Mouse (Mus musculus) liver, adult 2 months (tissue): Measurements from ENCODE around the gene Sec61a1. TPM values are rescaled to one million over a fixed set of nuclear protein-coding genes. Genes with fewer than 3 reads are reported as not detected.

Experiments
- DNase-seq: peaks from one replicate; pipeline ENCODE4 v3.0.0-alpha.2; 2011; ENCODE audit warnings: low read depth, low spot score; ENCODE audit errors: extremely low read depth
- H3K27ac ChIP-seq: fragments of 200-500 bp; replicated peaks from 2 replicates; pipeline ENCODE4 v1.5.1; 2012; ENCODE audit warnings: low read depth, mild to moderate bottlenecking, control low read depth, inconsistent platforms, low read length; ENCODE audit not compliant: insufficient read depth
- H3K27me3 ChIP-seq: fragments of 200-500 bp; 2 replicates; pipeline ENCODE4 v1.6.1; 2012; ENCODE audit warnings: mild to moderate bottlenecking, moderate library complexity, low read length, inconsistent platforms; ENCODE audit not compliant: control insufficient read depth, insufficient read depth
- H3K36me3 ChIP-seq: fragments of 200-500 bp; 2 replicates; pipeline ENCODE4 v1.6.1; 2012; ENCODE audit warnings: low read length, inconsistent platforms; ENCODE audit not compliant: control insufficient read depth, insufficient read depth
- H3K4me1 ChIP-seq: fragments of 200-500 bp; 2 replicates; pipeline ENCODE4 v1.6.1; 2011; ENCODE audit warnings: low read length; ENCODE audit not compliant: control insufficient read depth, insufficient read depth
- H3K4me3 ChIP-seq: fragments of 200-500 bp; 2 replicates; pipeline ENCODE4 v1.5.1; 2011; ENCODE audit warnings: low read depth, mild to moderate bottlenecking, control low read depth, low read length, moderate library complexity; ENCODE audit not compliant: insufficient read depth
- H3K79me2 ChIP-seq: fragments of 200-500 bp; 2 replicates; pipeline ENCODE4 v1.6.1; 2012; ENCODE audit warnings: inconsistent platforms, mild to moderate bottlenecking, low read length, moderate library complexity; ENCODE audit not compliant: control insufficient read depth, insufficient read depth
- H3K9ac ChIP-seq: fragments of 200-500 bp; 2 replicates; pipeline ENCODE4 v1.6.1; 2012; ENCODE audit warnings: low read depth, mild to moderate bottlenecking, control low read depth, inconsistent platforms, low read length
- CTCF ChIP-seq: fragments of 200-500 bp; IDR thresholded peaks from 2 replicates; pipeline ENCODE4 v1.5.1; 2011; ENCODE audit warnings: low read depth, low read length, control low read depth
- POLR2A ChIP-seq: fragments of 200-500 bp; IDR thresholded peaks from 2 replicates; pipeline ENCODE4 v1.6.1; 2011; ENCODE audit warnings: low read length, control low read depth; ENCODE audit not compliant: insufficient read depth; ENCODE audit errors: extremely low read depth
- WGBS: fragments of 180-500 bp; shearing (Covaris S2); methylation state at CpG from one replicate; pipeline ENCODE4 v1.1.7; 2018; 5-methylcytosine and 5-hydroxymethylcytosine counted together
- polyA plus RNA-seq: library from polyadenylated mRNA; depleted of rRNA; stranded (reverse); fragments of >200 nt; gene quantifications from 2 replicates; pipeline ENCODE4 v1.2.3, GENCODE M21; 2012; rRNA removed
- total RNA-seq: library from RNA; depleted of rRNA; stranded (reverse); fragments of >200 nt; gene quantifications from 2 replicates; pipeline ENCODE4 v1.2.3, GENCODE M21; 2014; rRNA removed

Sec61a1 gene
- total and polyA plus RNA-seq, 2 experiments: 145 to 340 TPM

- H3K36me3 ChIP-seq: peaks cover 2% of the 10 kb centered on the region; the same call in 1 of the 2 replicates
- H3K4me1 ChIP-seq: peaks cover 2% of the 10 kb centered on the region
- 0 out of 2 replicates have a peak, but pooled peaks have one; percentile 13 for TF ChIP-seq POLR2A
- no peak for TF ChIP-seq CTCF
- WGBS: under 1% methylated on average over 42 of the region's 42 CpGs
- no peaks in the 10 kb centered on the region for H3K27me3 ChIP-seq
- H3K27ac ChIP-seq: no peak within 1 kb of the TSS
- DNase-seq: peak; percentile 93
- peak within 1 kb of the TSS; percentile 61 for H3K9ac ChIP-seq
- H3K79me2 ChIP-seq: 0 out of 2 replicates have a peak, but pooled peaks cover 6% of the 10 kb centered on the region
- peak within 1 kb of the TSS; percentile 71 for H3K4me3 ChIP-seq
Observed at GRCm38 (mm10) chr6:88465181-88465920, 53.4 kb downstream of the Sec61a1 start, which contains the start of gene Ruvbl1. Gene Ruvbl1 (plus strand): TSS chr6:88465409.

- TF ChIP-seq POLR2A (no peak), CTCF (no peak)
- no peak for DNase-seq
- 61% methylated on average over 2 of the region's 2 CpGs for WGBS
- H3K27ac ChIP-seq: no peak overlapping the region
- no peaks in the 10 kb centered on the region for H3K36me3 ChIP-seq
- H3K4me1 ChIP-seq: no peaks in the 10 kb centered on the region
- H3K4me3 ChIP-seq: no peak overlapping the region
- no peaks in the 10 kb centered on the region for H3K27me3 ChIP-seq
- H3K9ac ChIP-seq: no peak overlapping the region
- no peaks in the 10 kb centered on the region for H3K79me2 ChIP-seq
Observed at GRCm38 (mm10) chr6:88454545-88454944, 64.2 kb downstream of the Sec61a1 start.

Other genes starting within 250 kb of the Sec61a1 start
- 23.7 and 27.3 TPM in 2 replicates for gene Eefsec, start 72.4 kb downstream of the Sec61a1 start, total RNA-seq
- gene Eefsec, start 72.4 kb downstream of the Sec61a1 start, polyA plus RNA-seq: 39.2 and 42.8 TPM in 2 replicates
- gene Ruvbl1, start 53.5 kb downstream of the Sec61a1 start, total RNA-seq: 17.5 and 21.1 TPM in 2 replicates
- gene Ruvbl1, start 53.5 kb downstream of the Sec61a1 start, polyA plus RNA-seq: 13.9 and 14.0 TPM in 2 replicates
- gene Kbtbd12, start 119.0 kb upstream of the Sec61a1 start, total RNA-seq: 1.0 and 1.7 TPM in 2 replicates
- gene Kbtbd12, start 119.0 kb upstream of the Sec61a1 start, polyA plus RNA-seq: 0.19 and 0.29 TPM in 2 replicates
- gene Mgll, start 205.5 kb upstream of the Sec61a1 start, total RNA-seq: 56.2 and 81.3 TPM in 2 replicates
- gene Mgll, start 205.5 kb upstream of the Sec61a1 start, polyA plus RNA-seq: 156 and 158 TPM in 2 replicates